Mouse (Mus musculus) kidney, adult 9 months (tissue): ENCODE results near the gene Snx18.

Experiments used
- DNase-seq: peaks from one replicate; pipeline ENCODE4 v3.0.0; 2022

Gene Snx18

DNA sequence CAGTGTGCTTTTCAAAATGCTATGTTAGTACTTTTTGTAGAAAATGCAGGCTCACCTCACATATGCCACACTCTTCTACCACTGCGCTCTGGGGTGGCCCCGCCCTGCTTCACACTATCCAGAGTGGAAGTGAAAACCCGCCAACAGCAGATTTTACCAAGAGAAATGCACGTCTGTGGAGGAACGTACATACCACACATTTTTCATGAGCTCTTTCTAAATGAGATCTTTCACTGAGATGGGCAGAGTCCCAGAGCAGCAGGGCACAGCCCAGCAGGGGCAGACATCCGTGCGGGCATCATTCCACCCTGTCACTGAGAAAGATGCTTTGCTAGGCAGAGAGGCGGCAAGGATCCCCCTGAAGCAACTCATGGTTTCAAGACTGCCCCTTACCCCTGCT lies 22.4 kb downstream of the Snx18 start:
- no peak for DNase-seq

- no peak for DNase-seq
Measured at GRCm38 (mm10) chr13:113595219-113595618, 23.1 kb downstream of the Snx18 start.

GRCm38 (mm10) chr13:113594361-113594760 lies 24.0 kb downstream of the Snx18 start:
- DNase-seq, result no peak

- DNase-seq, result no peak
Measured at GRCm38 (mm10) chr13:113593711-113594110, 24.7 kb downstream of the Snx18 start.

DNA sequence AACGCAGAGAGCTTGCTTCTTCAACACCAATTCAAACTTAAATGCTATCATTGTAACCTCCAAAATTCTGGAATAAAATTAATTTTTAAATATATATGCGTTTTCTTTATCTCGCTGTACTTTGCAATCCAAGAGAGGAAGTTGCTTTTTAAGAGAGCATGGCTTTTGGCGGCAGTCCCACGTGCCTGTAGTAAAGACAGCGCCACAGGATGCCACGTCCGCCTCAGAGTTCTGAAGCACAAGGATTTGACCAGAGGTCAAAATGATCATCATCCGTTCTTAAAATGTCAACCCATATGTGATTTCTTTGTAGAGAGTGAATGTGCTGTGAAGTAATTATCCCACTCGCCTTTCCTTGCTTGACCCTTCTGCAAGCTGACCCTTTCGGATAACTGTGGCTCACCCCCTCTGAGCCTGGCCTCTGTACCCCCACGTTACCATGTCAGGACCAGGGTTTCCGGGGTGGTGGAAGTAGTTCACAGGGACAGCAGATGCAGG lies 25.6 kb downstream of the Snx18 start:
- DNase-seq, result no peak

- no peak for DNase-seq
Measured at GRCm38 (mm10) chr13:113591336-113591735, 27.0 kb downstream of the Snx18 start.

GRCm38 (mm10) chr13:113590216-113590615 lies 28.1 kb downstream of the Snx18 start:
- DNase-seq, result no peak

GRCm38 (mm10) chr13:113589499-113589898 lies 28.9 kb downstream of the Snx18 start:
- DNase-seq, result peak; percentile 50

- DNase-seq, result no peak
Measured at GRCm38 (mm10) chr13:113587200-113587936, 31.0 kb downstream of the Snx18 start.

GRCm38 (mm10) chr13:113585606-113586005 lies 32.8 kb downstream of the Snx18 start:
- DNase-seq, result peak; percentile 82

GRCm38 (mm10) chr13:113584431-113584830 lies 33.9 kb downstream of the Snx18 start:
- no peak for DNase-seq

- peak; percentile 52 for DNase-seq
Measured at GRCm38 (mm10) chr13:113583563-113583962, 34.8 kb downstream of the Snx18 start.

DNA sequence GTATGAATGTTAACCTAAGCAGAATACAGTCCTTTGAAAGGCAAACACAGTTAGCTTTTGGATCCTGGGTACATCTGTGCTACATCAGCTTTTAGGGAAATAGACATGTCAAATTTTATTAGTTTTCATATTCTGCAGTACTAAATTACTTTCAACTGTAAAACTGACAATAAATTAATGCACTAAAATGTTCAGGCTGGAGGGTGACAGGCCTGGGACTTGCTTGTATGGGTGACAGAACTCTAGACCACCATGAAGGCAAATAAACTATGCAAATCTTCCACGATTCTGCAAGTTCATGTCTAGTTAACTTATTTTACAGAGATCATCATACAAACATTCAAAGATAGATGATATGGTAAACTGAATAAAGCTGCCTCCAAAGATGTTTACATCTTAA lies 36.3 kb downstream of the Snx18 start:
- DNase-seq, result no peak

DNA sequence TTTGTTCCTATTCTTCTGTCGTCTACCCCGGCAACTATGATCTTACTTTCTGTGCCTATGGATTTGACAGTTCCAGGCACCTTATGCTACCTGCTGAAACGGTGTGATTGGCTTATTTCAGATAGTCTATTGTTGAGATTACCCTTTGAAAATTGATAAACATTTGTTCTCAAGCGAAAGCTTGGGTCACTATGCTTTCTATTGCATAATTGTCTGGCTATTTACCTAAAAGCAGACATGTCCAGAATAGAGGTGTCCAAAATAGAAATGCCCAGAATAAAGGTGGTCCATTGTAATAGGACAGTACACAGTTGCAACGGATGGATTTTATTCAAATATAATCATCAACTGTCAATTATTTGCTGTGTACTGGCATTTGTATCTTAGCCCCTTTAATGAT lies 36.9 kb downstream of the Snx18 start:
- DNase-seq, result no peak

GRCm38 (mm10) chr13:113580400-113580790 lies 38.0 kb downstream of the Snx18 start:
- peak; percentile 92 for DNase-seq

GRCm38 (mm10) chr13:113579788-113580399 lies 38.5 kb downstream of the Snx18 start:
- DNase-seq, result no peak

GRCm38 (mm10) chr13:113574232-113574631 lies 44.1 kb downstream of the Snx18 start:
- DNase-seq, result no peak

- DNase-seq, result no peak
Measured at GRCm38 (mm10) chr13:113573377-113573776, 45.0 kb downstream of the Snx18 start.

DNA sequence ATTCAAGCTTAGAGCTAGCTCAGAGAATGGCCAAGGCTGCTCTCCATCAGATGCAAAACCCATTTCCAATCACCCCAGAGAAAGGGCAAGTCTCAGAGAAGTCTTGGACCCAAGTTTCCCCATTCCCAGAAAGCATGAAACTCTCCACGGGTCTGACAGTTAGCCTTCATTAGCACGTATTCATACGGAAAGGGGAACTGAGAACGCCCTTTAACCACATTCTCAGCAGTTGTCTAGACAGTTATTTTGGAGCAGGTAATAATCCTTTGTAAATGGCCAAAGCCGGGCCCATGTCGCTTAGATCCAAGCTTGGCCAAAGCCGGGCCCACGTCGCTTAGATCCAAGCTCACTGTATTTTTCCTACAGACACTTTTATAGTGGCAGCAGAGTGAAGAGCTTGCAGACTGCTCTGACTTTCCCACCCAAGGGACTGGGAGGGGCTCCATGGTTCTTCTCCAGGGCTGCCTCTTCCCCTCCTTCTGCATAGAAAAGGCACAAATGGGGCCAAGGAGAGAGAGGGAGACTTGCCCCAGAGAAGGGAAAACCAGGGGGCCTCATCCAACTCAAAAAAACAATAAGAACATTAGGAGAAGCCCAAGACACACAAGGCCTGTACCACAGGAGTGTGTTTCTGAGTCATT lies 46.2 kb downstream of the Snx18 start:
- no peak for DNase-seq

- DNase-seq, result no peak
Measured at GRCm38 (mm10) chr13:113569526-113569925, 48.8 kb downstream of the Snx18 start.

DNA sequence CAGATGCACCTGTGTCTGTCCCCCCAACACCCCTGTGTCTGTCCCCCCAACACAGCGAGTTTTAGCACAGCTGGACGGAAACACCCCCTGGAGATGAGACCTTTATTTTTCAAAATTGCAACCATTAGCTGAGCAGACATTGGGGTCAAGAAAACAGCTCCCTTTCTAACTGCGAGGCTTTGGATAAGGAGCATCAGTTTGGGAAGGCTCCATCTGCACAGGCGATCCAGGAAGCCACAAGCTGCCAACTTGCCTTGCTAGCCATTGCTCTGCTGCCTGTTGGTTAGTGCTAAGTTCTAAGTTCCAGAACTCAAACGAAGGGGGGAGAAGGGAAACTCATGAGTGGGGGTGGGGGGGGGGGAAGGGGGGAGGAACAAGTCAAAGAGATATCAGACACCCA lies 51.4 kb downstream of the Snx18 start:
- no peak for DNase-seq

DNA sequence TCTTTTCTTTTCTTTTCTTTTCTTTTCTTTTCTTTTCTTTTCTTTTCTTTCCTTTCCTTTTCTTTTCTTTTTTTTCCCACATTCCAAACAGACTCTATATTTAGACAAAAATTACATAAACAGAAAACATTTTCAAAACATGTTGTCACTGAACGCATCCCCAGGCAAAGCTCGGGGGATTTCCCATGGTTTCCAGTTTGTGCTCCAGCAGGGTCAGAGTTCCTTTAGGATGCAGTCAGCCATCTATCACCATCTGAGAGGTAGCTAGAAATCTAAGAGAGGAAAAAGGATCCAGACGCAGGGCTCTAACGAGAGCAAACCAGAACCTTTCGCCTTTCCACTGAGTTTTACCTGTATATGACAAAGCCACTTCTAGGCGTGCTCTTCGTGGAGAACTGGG lies 52.0 kb downstream of the Snx18 start:
- DNase-seq, result no peak

- DNase-seq, result no peak
Measured at GRCm38 (mm10) chr13:113559646-113560045, 58.7 kb downstream of the Snx18 start.

DNA sequence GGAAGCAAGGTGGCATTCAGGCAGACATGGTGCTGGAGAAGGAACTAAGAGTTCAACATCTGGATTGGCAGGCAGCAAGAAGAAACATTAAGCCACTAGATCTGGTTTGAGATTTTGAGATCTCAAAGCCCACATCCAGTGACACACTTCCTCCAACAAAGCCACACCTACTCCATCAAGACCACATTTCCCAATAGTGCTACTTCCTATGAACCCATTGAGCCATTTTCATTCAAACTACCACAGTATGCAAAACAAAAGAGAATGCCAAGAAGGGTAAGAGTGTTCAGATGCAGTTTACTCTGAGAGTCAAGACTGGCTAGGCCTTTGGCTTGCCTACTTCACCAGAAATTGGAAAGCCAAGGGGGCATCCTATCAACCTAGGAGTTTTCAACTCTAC lies 61.8 kb downstream of the Snx18 start:
- DNase-seq, result no peak
